Mouse (Mus musculus) CD4-positive helper T cell, adult 2 months (primary cell): ENCODE measurements at regions not wholly inside any gene's neighbourhood (a gene's known extent, or its start where the extent isn't known, plus 50 kb on each side); places are given as distances from the start of the nearest gene placed in this dataset.

Experiments
- DNase-seq: peaks from one replicate; pipeline ENCODE4 v3.0.0-alpha.2; 2012; ENCODE audit warnings: low read depth, missing footprints, low spot score

DNA sequence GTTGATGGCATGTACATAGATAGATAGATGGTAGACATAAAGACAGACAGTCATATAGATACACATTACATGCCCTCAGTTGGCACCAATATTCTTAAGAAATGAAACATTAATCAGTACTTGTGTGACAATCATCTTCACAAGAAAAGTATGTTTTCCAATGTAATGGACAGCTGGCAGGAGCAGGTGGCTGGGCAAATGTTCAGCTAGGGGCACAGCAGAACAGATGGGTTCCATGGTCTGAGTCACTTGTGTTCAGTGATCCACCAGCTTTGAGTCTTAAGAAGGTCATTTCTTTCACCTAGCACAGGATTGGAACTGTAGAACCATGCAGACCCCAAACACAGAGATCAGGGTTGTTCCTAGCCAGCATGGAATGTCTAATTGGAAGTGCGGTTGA is 2631.2 kb upstream of the 5930422O12Rik start:
- DNase-seq: no peak

GRCm38 (mm10) chr8:30817028-30817427 is 2611.5 kb upstream of the 5930422O12Rik start:
- no peak for DNase-seq

DNA sequence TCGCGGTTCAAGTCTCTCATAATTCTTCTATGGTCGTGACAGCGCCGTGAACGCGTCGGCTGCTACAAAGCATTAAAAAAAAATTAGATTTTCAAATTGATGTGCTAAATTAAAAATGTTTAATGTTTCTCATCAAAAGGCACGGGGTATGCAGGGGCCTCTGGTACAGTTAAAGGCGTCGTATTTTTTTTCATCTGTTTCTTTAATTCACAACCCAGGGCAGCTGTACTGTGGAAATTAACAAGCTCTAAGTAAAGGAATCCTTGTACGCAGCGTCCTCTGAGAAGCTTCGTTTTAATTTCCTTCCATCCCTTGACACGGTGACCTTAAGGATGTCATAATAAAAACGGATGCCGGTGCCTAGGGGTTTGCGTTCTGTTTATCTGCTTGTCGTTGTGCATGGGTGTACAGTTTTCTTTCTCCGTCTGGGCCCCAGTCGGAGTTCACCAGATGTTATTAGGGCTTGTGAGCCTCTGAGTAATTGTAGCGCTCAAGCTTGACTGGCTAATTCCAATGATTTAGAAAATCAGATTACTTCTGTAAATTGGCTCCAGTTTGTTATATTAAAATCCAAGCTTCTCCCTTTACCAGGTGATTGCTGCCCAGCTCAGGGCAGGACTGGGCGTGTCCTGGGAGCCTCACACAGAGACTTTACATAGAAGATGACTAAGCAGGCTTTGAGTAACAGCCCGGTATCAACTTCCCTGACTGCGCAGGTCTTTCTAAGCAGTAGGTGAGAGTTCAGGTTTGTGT is 2605.5 kb upstream of the 5930422O12Rik start:
- DNase-seq: no peak

DNA sequence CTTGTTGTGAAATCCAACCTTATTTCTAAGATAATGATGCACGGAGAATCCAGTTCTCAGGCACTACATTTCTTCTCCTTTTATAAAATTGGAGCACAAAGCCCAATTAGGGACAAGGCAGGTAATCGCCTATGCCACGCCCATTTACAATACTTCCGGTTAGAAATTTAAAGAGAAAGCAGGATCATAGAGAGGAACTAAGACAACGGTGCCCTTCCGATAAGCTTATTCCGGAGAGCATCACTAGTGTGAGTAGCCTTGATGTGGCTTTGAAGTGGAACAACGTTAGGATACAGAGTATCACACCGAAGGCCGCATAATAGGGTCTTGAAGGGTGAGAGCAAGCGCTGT is 2604.9 kb upstream of the 5930422O12Rik start:
- DNase-seq: no peak

DNA sequence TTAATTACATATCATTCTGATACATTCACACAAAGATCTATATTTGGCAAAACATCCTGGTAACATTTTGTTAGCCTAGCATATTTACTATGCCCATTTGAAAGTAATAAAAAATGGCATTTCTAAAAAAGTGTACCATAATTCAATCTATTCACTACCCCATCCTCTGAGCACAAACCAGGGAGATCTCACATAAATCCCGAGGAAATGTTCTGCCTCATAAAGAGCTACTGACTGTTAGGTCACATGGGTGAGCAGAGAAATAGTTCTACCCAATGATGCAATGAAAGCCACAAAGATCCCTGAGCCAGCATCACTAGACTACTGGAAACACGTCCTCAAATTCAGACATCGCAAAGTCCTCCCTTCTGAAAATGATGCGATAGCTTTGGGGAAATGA is 2602.5 kb upstream of the 5930422O12Rik start:
- DNase-seq: no peak

DNA sequence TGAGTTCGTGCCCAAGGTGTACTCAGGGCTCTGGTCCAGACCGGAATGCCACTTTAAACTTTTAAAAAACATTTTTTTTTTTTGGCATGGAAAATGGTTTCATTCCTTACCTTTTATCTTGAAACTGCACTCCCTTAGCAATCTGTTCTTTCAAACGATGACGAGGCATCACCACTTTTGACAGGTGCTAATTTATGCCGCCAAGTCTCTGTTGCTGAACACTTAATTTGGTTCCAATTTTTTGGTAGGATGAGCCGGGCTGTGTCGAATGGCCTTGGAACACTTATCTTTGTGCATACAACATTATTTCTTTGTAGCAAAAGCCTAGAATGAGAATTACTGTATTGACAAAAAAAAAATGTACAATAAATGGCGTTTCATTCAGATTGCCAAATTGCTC is 2590.5 kb upstream of the 5930422O12Rik start:
- DNase-seq: no peak

DNA sequence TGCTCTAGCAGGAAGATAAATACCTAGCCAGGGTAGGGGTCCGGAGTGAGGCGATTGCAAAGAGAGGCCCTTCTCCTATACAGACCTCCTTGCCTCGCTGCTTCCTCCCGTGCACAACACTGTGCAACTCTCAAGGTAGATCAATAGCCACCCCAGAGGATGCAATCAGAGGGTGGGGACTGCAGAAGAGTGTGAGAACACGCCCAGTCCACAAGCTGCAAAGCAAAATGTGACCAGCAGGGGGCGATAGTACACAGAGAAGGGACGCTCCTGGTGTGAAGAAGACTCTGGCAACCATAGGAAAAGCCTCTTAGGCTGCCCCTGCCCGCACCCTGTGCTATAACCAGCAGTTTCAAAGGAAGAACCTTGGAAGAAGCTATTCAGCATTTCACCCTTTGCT is 2588.4 kb upstream of the 5930422O12Rik start:
- no peak for DNase-seq

DNA sequence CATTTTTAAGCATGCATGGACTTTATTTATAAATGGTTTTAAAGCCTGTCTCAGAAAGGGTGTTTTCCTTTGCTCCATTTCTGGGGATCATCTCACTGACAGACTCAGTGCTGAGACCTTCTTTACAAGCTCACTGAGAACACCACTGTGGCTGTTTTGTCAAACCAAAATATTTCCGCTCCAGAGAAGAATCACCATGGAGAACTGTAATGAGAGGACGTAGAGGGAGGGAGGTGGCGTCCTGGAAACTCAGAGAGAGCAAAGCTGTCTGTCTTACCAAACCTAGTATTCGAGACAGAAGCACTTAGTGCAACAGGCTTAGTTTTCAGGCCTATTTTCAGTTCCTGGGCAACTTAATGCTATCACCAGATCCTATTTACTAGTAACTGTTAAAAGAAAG is 2565.5 kb upstream of the 5930422O12Rik start:
- DNase-seq: no peak

DNA sequence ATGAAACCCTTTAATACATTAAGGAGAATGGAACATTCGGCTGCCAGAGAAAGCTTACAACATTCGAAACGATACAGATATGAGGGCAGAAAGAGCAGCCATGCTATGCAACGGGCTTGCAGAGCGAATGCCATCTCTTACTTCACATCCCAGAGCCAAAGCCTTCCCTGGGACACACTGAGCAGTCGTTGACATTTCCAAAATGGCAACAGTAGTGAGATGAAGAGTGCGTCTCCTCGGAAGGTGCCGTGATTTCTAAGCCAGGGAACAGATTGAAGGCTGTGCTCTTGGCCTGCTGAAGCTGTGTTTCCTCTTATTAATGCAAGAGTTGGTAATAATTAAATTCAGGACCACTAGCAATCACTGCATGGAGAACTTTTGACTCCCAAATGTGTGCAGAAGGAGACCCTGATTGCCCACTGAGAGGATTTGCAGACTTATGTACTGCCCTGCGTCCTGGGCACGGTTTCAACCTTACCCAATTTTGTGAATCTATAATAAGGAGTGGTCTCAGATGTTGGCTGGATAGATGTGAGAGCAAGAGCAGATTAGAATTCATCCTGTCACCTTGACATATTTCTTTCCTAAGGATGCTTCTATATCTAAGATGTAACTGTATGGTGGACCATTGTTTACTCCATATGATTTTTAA is 2522.3 kb upstream of the 5930422O12Rik start:
- DNase-seq: no peak

DNA sequence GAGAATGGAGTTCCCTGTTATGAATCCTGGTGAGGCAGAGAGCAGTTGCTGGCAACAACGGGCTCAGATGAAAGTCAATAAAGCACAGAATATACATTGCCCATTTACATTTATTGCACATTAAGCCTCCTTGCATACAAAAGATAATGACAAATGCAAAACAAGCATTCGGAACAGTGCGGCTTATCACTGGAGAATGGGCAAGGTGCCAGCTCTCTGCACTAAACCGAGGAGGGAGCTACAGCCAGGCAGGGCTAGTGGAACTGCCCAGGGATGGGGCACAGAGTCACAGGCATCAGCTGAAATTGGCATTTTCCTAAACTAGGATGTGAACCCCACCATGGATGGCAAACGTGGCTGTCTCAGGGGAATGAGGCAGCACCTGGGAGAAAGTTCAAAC is 2514.8 kb upstream of the 5930422O12Rik start:
- no peak for DNase-seq

GRCm38 (mm10) chr8:30915127-30915526 is 2513.4 kb upstream of the 5930422O12Rik start:
- DNase-seq: no peak

GRCm38 (mm10) chr8:30915601-30916171 is 2512.8 kb upstream of the 5930422O12Rik start:
- no peak for DNase-seq

DNA sequence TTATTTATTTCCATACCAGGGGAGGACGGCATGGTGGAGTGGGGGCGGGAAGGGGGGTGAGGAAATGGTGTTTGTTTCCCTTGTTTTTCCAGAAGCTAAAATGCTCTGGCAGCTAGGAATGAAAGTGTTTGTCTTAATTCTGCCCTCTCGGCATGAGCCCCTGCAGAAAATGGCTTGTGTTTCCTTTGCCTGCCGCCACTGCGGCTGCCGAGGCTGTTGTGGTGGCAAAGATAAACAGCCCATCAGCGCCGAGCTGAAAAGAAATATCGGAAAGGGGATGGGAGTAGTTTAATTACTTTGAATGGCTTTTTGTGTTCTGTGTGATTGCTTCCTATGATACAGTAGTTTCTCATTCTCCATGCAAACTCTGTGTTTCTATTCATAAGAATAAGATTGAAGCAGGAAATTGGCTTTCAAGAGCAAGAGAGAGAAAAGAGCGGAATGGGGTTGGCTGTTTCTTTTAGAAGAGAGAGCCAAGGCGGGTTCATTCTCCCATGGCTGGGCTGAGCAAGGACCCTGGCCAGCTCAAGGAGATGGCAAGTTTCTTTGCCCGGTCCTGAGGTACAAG is 2512.2 kb upstream of the 5930422O12Rik start:
- DNase-seq: no peak

GRCm38 (mm10) chr8:30921451-30921850 is 2507.1 kb upstream of the 5930422O12Rik start:
- DNase-seq: no peak

DNA sequence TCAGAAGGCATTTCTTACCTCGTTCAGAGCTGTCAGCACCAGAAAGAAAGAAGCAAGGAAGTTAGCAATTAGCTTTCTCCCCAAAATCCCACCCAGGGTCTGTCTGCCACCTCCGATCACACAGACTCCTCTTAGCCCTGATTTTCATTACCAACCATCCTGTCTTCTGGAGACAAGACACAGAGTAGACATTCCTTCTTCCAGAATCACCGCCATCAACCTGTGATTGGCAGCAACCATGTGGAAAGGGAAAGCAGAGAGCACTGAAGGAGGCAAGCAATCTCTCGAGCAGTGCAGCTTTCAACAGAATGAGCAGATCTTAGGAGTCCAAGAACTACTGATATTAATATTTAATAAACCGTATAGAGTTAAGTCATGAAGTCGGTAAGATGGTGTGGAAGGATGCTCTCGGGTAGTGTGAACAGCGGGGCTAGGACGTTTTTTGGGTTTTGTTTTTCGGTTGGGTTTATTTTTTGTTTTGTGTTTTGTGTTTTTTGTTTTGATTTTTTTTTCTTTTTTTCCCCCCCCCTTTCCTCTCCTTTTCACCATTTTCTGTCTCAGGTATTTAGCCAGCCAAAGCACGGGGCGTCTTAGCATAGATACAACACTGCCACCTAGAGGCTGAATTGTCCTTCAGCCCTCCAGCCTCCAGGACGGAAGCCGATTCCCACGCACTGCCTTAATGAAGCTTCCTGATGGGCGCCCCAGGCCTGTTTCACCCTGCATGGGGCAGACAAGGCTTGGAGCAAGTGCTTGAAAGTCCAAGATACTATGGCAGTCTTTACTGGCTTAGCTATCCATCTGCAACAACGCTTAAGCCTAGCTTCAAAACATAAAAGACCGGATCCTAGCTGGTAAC is 2505.0 kb upstream of the 5930422O12Rik start:
- DNase-seq: no peak

DNA sequence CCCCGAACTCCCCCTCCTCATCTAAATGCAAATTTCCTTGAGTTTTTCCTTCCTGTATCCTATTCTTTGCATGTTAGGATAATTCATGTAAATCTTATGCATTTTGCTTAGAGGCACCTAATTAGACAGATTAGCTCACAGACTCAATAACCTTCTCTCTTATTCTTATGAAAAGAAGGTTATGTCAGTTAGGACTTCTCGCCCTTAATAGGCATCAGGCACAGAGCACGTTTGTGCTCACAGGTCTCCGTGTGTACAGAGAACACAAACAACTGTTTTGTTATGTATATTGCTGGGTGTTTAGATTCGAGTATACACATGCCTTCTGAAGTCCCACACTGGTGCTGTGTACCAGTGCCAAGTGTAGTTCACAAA is 2504.4 kb upstream of the 5930422O12Rik start:
- DNase-seq: no peak

- DNase-seq: no peak
These were observed 2503.9 kb upstream of the 5930422O12Rik start for GRCm38 (mm10) chr8:30924656-30925055.

- DNase-seq: no peak
These were observed 2490.9 kb upstream of the 5930422O12Rik start for GRCm38 (mm10) chr8:30937449-30938075.

DNA sequence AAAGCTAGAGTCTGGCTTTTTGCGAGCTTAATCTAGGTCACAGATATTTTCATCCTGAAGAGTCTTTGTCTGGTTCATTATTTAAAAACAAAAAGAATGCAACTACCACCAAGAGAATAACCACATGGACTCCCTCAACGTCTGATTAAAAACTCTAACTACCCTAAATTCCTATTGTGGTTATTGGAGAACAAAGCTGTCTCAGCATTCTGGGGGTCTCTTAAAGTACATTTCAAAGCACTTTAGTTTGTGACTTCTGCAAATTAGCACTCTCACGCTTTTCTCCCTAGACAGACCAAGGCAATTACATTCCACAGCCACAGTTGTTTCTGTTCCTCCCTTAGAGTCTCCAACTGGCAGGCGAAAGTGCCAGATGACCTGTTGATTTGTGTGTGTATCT is 2487.6 kb upstream of the 5930422O12Rik start:
- DNase-seq: no peak

DNA sequence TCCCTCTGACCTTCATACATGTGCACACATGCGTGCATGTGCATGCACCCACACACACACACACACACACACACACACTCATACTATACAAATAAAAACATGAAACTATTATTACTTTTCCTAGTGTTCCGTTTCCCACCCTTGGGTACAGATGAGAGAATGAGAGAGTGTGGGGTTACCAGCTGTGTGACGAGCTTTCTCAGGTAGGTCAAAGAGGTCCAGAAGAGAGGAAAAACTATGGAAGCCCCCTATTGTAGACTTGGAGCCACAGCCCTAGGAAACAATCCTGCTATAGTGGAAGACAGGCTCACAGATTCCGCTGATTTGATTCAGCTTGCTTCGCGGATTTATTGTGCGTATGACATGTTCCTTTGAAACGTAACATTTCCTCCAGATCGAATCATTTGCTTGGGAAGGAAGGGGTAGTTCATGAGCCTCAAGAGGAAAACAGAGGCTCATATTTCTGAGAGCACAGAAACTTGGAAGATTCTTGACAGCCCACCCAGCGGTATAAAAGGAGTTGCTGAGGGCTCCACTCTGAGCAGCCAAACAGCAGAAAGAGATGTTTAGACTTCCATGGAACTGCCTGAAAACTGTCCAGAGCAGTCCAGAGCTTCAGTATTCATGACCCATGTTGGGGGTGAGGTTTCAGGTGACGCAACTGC is 2486.9 kb upstream of the 5930422O12Rik start:
- no peak for DNase-seq
